8 mouse cellular contexts compared by ENCODE assay signal in genomic region chr6:146833485-146834314, GRCm38 (mm10). TPM values are rescaled to one million over a fixed set of nuclear protein-coding genes. Genes with fewer than 3 reads are reported as not detected.
DNase-seq lines count a peak whose midpoint lies in the region; ATAC-seq lines count a peak whose summit lies in the region.

No protein-coding gene starts in this region.

- no peaks in the 10 kb centered on the region for H3K36me3 ChIP-seq in heart, embryonic 15.5 days
- no peaks in the 10 kb centered on the region for H3K36me3 ChIP-seq in liver, embryonic 16.5 days (ENCODE audit: control insufficient read depth, insufficient read depth)
- no peaks in the 10 kb centered on the region for H3K36me3 ChIP-seq in neural tube, embryonic 14.5 days (ENCODE audit: control insufficient read depth, insufficient read depth, low read length)

- no peak overlapping the region for H3K4me2 ChIP-seq in heart, embryonic 15.5 days
- H3K4me2 ChIP-seq in liver, embryonic 16.5 days (ENCODE audit: low read depth, low read length): no peak overlapping the region
- H3K4me2 ChIP-seq in neural tube, embryonic 14.5 days (ENCODE audit: low read depth, low read length): no peak overlapping the region

- H3K9me3 ChIP-seq in heart, embryonic 15.5 days (replicated peaks): no peaks in the 10 kb centered on the region
- H3K9me3 ChIP-seq in liver, embryonic 16.5 days (replicated peaks; ENCODE audit: control insufficient read depth, low read length): no peaks in the 10 kb centered on the region
- H3K9me3 ChIP-seq in neural tube, embryonic 14.5 days (ENCODE audit: control insufficient read depth, low read length): no peaks in the 10 kb centered on the region

- no peak overlapping the region for H3K4me3 ChIP-seq in heart, embryonic 15.5 days
- H3K4me3 ChIP-seq in liver, embryonic 16.5 days (ENCODE audit: low read depth, low read length): no peak overlapping the region
- no peak overlapping the region for H3K4me3 ChIP-seq in neural tube, embryonic 14.5 days (ENCODE audit: low read depth, low read length)

- H3K4me1 ChIP-seq in heart, embryonic 15.5 days (replicated peaks): peaks cover 19% of the 10 kb centered on the region
- no peaks in the 10 kb centered on the region for H3K4me1 ChIP-seq in liver, embryonic 16.5 days (ENCODE audit: control insufficient read depth, low read depth, low read length)
- H3K4me1 ChIP-seq in neural tube, embryonic 14.5 days (ENCODE audit: control insufficient read depth, insufficient read depth, low read length): no peaks in the 10 kb centered on the region

- no peak overlapping the region for H3K27ac ChIP-seq in heart, embryonic 15.5 days
- no peak overlapping the region for H3K27ac ChIP-seq in liver, embryonic 16.5 days (ENCODE audit: low read length)
- H3K27ac ChIP-seq in neural tube, embryonic 14.5 days (ENCODE audit: low read depth, low read length): no peak overlapping the region

- no peak overlapping the region for H3K9ac ChIP-seq in heart, embryonic 15.5 days
- no peak overlapping the region for H3K9ac ChIP-seq in liver, embryonic 16.5 days (ENCODE audit: low read depth, low read length)
- H3K9ac ChIP-seq in neural tube, embryonic 14.5 days (replicated peaks; ENCODE audit: low read depth, low read length): no peak overlapping the region

- H3K27me3 ChIP-seq in heart, embryonic 15.5 days: no peaks in the 10 kb centered on the region
- no peaks in the 10 kb centered on the region for H3K27me3 ChIP-seq in liver, embryonic 16.5 days (ENCODE audit: control insufficient read depth, insufficient read depth, low read depth, low read length)
- H3K27me3 ChIP-seq in neural tube, embryonic 14.5 days (ENCODE audit: control insufficient read depth, insufficient read depth, low read length): no peaks in the 10 kb centered on the region

- peak; percentile 28 to 40 for DNase-seq in B cell, adult 2 months
- peak; percentile 54 for DNase-seq in MEL-GATA-1-ER (ENCODE audit: extremely low read depth, low read depth)
- peak; percentile 62 for DNase-seq in embryo, embryonic 9.5 days (ENCODE audit: extremely low spot score)
- DNase-seq in kidney, postnatal 14 days: peak; percentile 71

- WGBS in heart, embryonic 15.5 days: 65% methylated on average over 6 of the region's 6 CpGs
- WGBS in liver, embryonic 16.5 days (ENCODE audit: insufficient replicate concordance): 56% methylated on average over 6 of the region's 6 CpGs
- WGBS in neural tube, embryonic 14.5 days: 75% methylated on average over 6 of the region's 6 CpGs

- ATAC-seq in heart, embryonic 15.5 days (replicated peaks; ENCODE audit: insufficient number of reproducible peaks, insufficient read depth, low FRiP score, low read depth): peak; percentile 37; the same call in 1 of the 2 replicates
- 0 out of 2 replicates have a peak, but pooled peaks have one; percentile 16 for ATAC-seq in liver, embryonic 16.5 days (ENCODE audit: low read depth)
- peak; percentile 83 for ATAC-seq in neural tube, embryonic 14.5 days (ENCODE audit: low read depth)
- ATAC-seq in activated CD4-positive, CD25-positive, alpha-beta regulatory T cell, adult 4 months: no peak

RNA-seq across cellular contexts. Expression of gene Smco2, which starts 16.2 kb away (rescaled TPM):
- 0.53 TPM in 1 of 2 replicates, not detected in the other for polyA plus RNA-seq in heart, embryonic 15.5 days (2015; fragmentation: Nextera tagmentation; extraction: Ambion mirVana)
- polyA plus RNA-seq in liver, embryonic 16.5 days (2015; fragmentation: Nextera tagmentation; extraction: Ambion mirVana): not detected in 2 replicates
- polyA plus RNA-seq in neural tube, embryonic 14.5 days (2014; fragmentation: Nextera tagmentation; extraction: Ambion mirVana): not detected in 2 replicates
- not detected for polyA plus RNA-seq in activated CD4-positive, CD25-positive, alpha-beta regulatory T cell, adult 4 months (2017; shearing (Covaris generic))

RNA-seq across cellular contexts. Expression of gene Arntl2, which starts 37.8 kb away (rescaled TPM):
- 2.6 and 3.3 TPM in 2 replicates for polyA plus RNA-seq in heart, embryonic 15.5 days (2015; fragmentation: Nextera tagmentation; extraction: Ambion mirVana)
- polyA plus RNA-seq in liver, embryonic 16.5 days (2015; fragmentation: Nextera tagmentation; extraction: Ambion mirVana): 0.22 and 0.44 TPM in 2 replicates
- 3.2 and 3.7 TPM in 2 replicates for polyA plus RNA-seq in neural tube, embryonic 14.5 days (2014; fragmentation: Nextera tagmentation; extraction: Ambion mirVana)
- 10 to 100 TPM; 10.0 to 20.1 TPM for polyA plus RNA-seq in activated CD4-positive, CD25-positive, alpha-beta regulatory T cell, adult 4 months (2017; shearing (Covaris generic))

RNA-seq across cellular contexts. Expression of gene Ppfibp1, which starts 54.6 kb away (rescaled TPM):
- polyA plus RNA-seq in heart, embryonic 15.5 days (2015; fragmentation: Nextera tagmentation; extraction: Ambion mirVana): 50.5 and 50.8 TPM in 2 replicates
- polyA plus RNA-seq in liver, embryonic 16.5 days (2015; fragmentation: Nextera tagmentation; extraction: Ambion mirVana): 12.9 and 14.4 TPM in 2 replicates
- 8.5 and 14.7 TPM in 2 replicates for polyA plus RNA-seq in neural tube, embryonic 14.5 days (2014; fragmentation: Nextera tagmentation; extraction: Ambion mirVana)
- 1 to 10 TPM; 5.2 to 7.8 TPM for polyA plus RNA-seq in activated CD4-positive, CD25-positive, alpha-beta regulatory T cell, adult 4 months (2017; shearing (Covaris generic))
